Mouse (Mus musculus) midbrain, embryonic 11.5 days (tissue): ENCODE measurements around the gene Zfp661. TPM values are rescaled to one million over a fixed set of nuclear protein-coding genes. Genes with fewer than 3 reads are reported as not detected.

ENCODE experiments used
- ATAC-seq: fragments of 200-750 bp; cut with Nextera tagmentation; 2 replicates; pipeline ENCODE4 v1.8.0; 2017; ENCODE audit warnings: moderate TSS enrichment, moderate library complexity; ENCODE audit not compliant: low FRiP score
- DNase-seq: peaks from one replicate; pipeline ENCODE4 v3.0.0; 2015; ENCODE audit warnings: low spot score; ENCODE audit errors: missing footprints
- H3K27ac ChIP-seq: fragments of 300-500 bp; sonication (generic); 2 replicates; pipeline ENCODE4 v1.5.1; 2014; ENCODE audit warnings: low read depth, low read length
- H3K27me3 ChIP-seq: fragments of 300-500 bp; sonication (generic); 2 replicates; pipeline ENCODE4 v1.6.1; 2014; ENCODE audit warnings: mild to moderate bottlenecking, low read length, moderate library complexity, mixed read lengths; ENCODE audit not compliant: control insufficient read depth, insufficient read depth
- H3K36me3 ChIP-seq: fragments of 300-500 bp; sonication (generic); 2 replicates; pipeline ENCODE4 v1.6.1; 2014; ENCODE audit warnings: mild to moderate bottlenecking, low read length, moderate library complexity, mixed read lengths; ENCODE audit not compliant: control insufficient read depth, insufficient read depth
- H3K4me1 ChIP-seq: fragments of 300-500 bp; sonication (generic); 2 replicates; pipeline ENCODE4 v1.6.1; 2014; ENCODE audit warnings: low read length; ENCODE audit not compliant: control insufficient read depth, insufficient read depth
- H3K4me2 ChIP-seq: fragments of 300-500 bp; sonication (generic); 2 replicates; pipeline ENCODE4 v1.6.1; 2014; ENCODE audit warnings: mild to moderate bottlenecking, moderate library complexity
- H3K4me3 ChIP-seq: fragments of 300-500 bp; sonication (generic); 2 replicates; pipeline ENCODE4 v1.5.1; 2014; ENCODE audit warnings: low read depth, low read length
- H3K9ac ChIP-seq: fragments of 300-500 bp; sonication (generic); 2 replicates; pipeline ENCODE4 v1.6.1; 2014; ENCODE audit warnings: low read length
- H3K9me3 ChIP-seq: fragments of 300-500 bp; sonication (generic); 2 replicates; pipeline ENCODE4 v1.6.1; 2016; ENCODE audit warnings: low read length; ENCODE audit not compliant: control insufficient read depth
- WGBS: fragments of 180-500 bp; shearing (Covaris S2); extraction: QIAGEN DNeasy Blood & Tissue Kit; methylation state at CpG from one replicate; pipeline ENCODE4 v1.1.7; 2014; 5-methylcytosine and 5-hydroxymethylcytosine counted together
- polyA plus RNA-seq: library from polyadenylated mRNA; unstranded; fragments of >200 nt; fragmentation: Nextera tagmentation; extraction: Ambion mirVana; gene quantifications from 2 replicates; pipeline ENCODE4 v1.2.1, GENCODE M21; 2014

The Zfp661 gene
- polyA plus RNA-seq, 1 experiment from 2014 or later = 8.9 TPM

DNA sequence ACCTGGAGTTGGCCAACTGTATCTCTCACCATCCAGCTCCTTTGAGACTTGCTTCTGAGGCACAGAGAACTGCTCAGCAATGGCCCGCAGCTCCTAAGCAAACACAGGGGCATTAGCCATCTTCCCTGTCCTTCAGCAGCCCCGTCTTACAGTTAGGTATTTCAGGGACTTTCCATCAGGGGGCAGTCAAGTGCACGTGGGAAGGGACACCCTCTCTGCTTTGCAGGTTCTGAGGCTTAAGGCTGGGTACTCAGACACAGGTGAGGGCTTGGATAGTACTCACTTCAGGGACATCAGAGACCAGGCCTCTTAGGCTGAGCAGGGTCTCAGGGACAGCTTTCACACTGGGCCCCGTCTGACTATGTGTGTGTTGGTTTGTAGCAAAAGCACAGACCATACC lies 47.4 kb downstream of the Zfp661 start:
- Histone ChIP-seq H3K4me3 (no peak overlapping the region), H3K27me3 (peaks cover 35% of the 10 kb centered on the region), H3K9me3 (no peaks in the 10 kb centered on the region), H3K4me1 (peaks cover 5% of the 10 kb centered on the region; the same call in 1 of the 2 replicates), H3K27ac (no peak overlapping the region), H3K9ac (no peak overlapping the region), H3K4me2 (no peak overlapping the region), H3K36me3 (no peaks in the 10 kb centered on the region)
- no peak for ATAC-seq
- 29% methylated on average over 4 of the region's 4 CpGs for WGBS
- peak; percentile 80 for DNase-seq

DNA sequence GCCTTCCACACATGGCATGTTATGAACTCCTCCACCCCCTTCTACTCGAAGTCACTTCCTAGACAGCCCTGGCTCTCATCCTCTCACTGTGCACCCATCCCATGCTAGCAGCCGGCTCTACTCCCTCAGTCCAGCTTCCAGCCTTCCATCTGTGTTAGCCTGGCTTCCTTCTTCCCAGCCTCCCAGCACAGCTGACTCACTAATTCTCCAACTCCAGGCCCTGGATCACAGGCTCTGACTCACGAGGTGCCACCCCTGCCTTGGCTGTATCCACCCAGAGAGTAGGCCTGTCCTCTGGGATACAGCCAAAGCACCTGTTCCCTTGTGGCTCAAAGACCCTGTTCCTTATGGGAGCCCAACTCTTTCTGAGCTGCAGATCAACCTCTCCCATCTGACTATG lies 49.3 kb downstream of the Zfp661 start:
- ATAC-seq = no peak
- peak; percentile 47 for DNase-seq
- Histone ChIP-seq H3K27me3 (peaks cover 34% of the 10 kb centered on the region), H3K27ac (no peak overlapping the region), H3K36me3 (no peaks in the 10 kb centered on the region), H3K9me3 (no peaks in the 10 kb centered on the region), H3K4me3 (no peak overlapping the region), H3K9ac (no peak overlapping the region), H3K4me2 (no peak overlapping the region), H3K4me1 (peaks cover 5% of the 10 kb centered on the region; the same call in 1 of the 2 replicates)
- WGBS = 80% methylated on average over 3 of the region's 3 CpGs

DNA sequence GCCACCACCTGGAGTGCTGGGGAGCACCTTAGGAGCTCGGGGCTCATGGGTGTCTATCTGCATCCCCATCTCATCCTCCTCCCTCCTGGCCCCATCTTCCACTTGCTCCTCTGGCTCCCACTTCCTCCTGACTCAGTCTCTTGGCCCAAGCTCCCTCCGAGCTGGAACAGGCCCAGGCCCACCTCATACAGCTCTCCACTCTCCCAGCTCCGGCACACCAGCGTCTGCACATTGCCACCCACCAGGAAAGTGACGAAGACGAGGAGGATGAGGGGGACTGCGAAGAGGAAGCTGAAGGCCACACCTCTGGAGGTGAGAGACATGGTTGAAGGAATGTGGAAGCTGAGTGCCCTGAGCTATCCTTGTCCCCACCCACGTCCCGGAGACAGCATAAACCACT lies 51.5 kb downstream of the Zfp661 start:
- no peak overlapping the region for H3K4me2 ChIP-seq
- 83% methylated on average over 9 of the region's 9 CpGs for WGBS
- no peak overlapping the region for H3K9ac ChIP-seq
- no peak overlapping the region for H3K27ac ChIP-seq
- H3K27me3 ChIP-seq = peaks cover 14% of the 10 kb centered on the region
- ATAC-seq = no peak
- no peaks in the 10 kb centered on the region for H3K36me3 ChIP-seq
- H3K4me3 ChIP-seq = no peak overlapping the region
- DNase-seq = peak; percentile 19
- H3K4me1 ChIP-seq = no peaks in the 10 kb centered on the region
- H3K9me3 ChIP-seq = no peaks in the 10 kb centered on the region

DNA sequence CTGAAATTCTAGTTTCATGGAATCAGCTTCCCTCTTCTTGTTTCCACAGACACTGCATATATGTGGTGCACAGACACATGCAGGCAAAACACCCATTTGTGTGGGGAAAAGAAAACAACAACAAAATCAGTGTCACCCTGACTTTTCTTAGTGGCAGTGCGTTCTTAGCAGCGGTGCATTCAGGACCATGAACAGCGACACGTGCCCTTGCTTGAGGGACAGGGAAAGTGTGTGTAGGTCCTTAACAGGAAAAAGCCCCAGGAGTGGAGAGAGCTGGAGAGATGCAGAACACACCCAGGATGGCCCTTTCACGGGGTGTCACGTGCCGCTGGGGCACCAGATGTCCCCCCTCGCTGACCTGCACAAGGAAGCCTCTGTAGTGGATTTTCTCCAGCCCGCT lies 54.5 kb downstream of the Zfp661 start:
- no peak overlapping the region for H3K27ac ChIP-seq
- H3K4me1 ChIP-seq = no peaks in the 10 kb centered on the region
- no peaks in the 10 kb centered on the region for H3K36me3 ChIP-seq
- H3K9me3 ChIP-seq = no peaks in the 10 kb centered on the region
- no peak overlapping the region for H3K4me2 ChIP-seq
- ATAC-seq = no peak
- 14% methylated on average over 9 of the region's 9 CpGs for WGBS
- no peaks in the 10 kb centered on the region for H3K27me3 ChIP-seq
- H3K9ac ChIP-seq = no peak overlapping the region
- DNase-seq = peak; percentile 85
- no peak overlapping the region for H3K4me3 ChIP-seq

DNA sequence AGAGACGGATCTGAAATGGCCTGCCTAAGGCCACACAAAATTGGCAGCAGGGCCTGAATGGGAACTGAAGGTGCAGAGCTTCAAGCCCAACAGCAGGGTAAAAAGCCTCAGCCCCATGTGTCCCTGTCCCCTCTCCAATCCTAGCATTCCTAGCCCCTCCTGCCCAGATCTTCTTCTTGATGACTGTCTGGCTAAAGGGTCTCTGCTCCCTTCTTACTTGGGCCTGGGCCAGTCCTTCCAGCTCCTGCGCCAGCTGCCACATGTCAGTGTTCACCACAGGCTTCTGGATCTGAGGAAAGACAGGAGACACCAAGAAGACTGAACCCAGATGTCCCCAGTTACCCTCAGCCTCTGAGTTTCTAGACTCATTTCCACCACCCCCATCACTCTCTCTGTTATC lies 55.3 kb downstream of the Zfp661 start:
- Histone ChIP-seq H3K4me3 (no peak overlapping the region), H3K4me1 (no peaks in the 10 kb centered on the region), H3K9ac (no peak overlapping the region), H3K36me3 (no peaks in the 10 kb centered on the region), H3K27me3 (no peaks in the 10 kb centered on the region), H3K27ac (no peak overlapping the region), H3K4me2 (no peak overlapping the region), H3K9me3 (no peaks in the 10 kb centered on the region)
- WGBS = 88% methylated on average over 2 of the region's 2 CpGs
- DNase-seq (no peak), ATAC-seq (no peak)

DNA sequence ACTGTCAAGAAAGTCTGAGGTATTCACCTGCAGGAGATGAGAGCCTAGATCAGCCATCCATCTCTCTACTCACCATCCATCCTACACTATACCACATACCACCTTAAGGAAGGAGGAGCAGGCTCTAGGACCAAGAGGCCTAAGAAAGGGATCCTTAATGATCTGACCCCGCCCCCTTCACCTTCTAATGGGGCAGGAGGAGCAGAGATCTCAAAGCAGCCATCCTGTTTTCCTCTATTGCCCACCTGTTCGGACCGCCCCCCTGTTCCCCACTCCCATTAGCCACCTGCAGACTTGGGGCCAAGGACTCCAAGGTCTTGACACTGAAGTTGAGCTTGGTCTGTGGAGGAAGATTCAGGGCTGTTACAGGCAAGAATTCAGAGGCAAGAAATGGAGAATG lies 56.5 kb downstream of the Zfp661 start:
- DNase-seq (no peak), ATAC-seq (no peak)
- Histone ChIP-seq H3K36me3 (no peaks in the 10 kb centered on the region), H3K4me3 (no peak overlapping the region), H3K27ac (no peak overlapping the region), H3K9ac (no peak overlapping the region), H3K4me1 (no peaks in the 10 kb centered on the region), H3K9me3 (no peaks in the 10 kb centered on the region), H3K4me2 (no peak overlapping the region), H3K27me3 (no peaks in the 10 kb centered on the region)
- WGBS = 77% methylated on average over 3 of the region's 3 CpGs

DNA sequence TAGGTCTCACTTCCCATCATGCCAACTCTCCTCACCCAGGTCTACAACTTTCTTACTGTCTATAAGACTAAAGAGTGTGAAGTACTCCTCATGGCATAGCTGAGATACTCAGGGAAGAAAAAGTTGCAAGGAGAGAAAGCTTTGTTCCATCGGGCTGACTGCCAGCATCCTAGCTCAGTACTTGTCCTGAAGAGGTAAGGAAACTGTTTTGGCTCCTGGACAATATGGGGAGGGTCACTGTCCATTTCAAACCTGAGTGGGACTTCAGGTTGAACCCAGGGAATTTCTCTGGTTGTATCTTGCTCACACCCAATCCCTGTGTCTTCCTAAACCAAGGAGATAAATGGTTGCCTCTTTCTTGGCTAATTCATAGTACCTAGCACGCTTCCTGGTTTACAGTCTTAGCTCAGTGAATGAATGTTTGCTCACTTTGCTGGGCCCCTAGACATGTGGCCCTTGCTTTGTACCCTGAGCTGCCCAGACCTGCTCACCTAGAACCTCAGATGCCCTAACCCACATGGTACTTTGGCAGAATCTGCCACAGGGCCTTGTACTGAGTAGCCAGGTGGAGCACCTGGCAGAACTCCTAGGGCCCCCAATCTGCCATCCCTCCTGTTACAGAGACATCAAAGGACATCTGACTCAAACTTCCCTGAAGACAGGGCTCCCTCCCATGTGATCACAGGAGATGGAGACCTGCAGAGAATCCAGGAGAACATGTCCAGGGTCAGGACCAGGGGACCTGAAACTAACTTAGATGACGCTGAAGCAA lies 61.7 kb downstream of the Zfp661 start:
- no peak overlapping the region for H3K4me2 ChIP-seq
- WGBS = 80% methylated on average over 3 of the region's 3 CpGs
- H3K36me3 ChIP-seq = no peaks in the 10 kb centered on the region
- no peak overlapping the region for H3K4me3 ChIP-seq
- peaks cover 19% of the 10 kb centered on the region for H3K4me1 ChIP-seq
- H3K27me3 ChIP-seq = no peaks in the 10 kb centered on the region
- DNase-seq = no peak
- no peak for ATAC-seq
- no peak overlapping the region for H3K9ac ChIP-seq
- no peak overlapping the region for H3K27ac ChIP-seq
- no peaks in the 10 kb centered on the region for H3K9me3 ChIP-seq

Other genes starting within 250 kb of the Zfp661 start
- gene Astl, start 248.5 kb downstream of the Zfp661 start, polyA plus RNA-seq = not detected in 2 replicates
- 2.8 and 2.9 TPM in 2 replicates for gene Adra2b, start 223.9 kb downstream of the Zfp661 start, polyA plus RNA-seq
- gene Gpat2, start 161.9 kb downstream of the Zfp661 start, polyA plus RNA-seq = 0.16 and 0.37 TPM in 2 replicates
- 26.6 and 28.9 TPM in 2 replicates for gene Fahd2a, start 142.5 kb downstream of the Zfp661 start, polyA plus RNA-seq
- gene Kcnip3, start 65.0 kb downstream of the Zfp661 start, polyA plus RNA-seq = 3.9 and 4.4 TPM in 2 replicates
- gene Prom2, start 45.6 kb downstream of the Zfp661 start, polyA plus RNA-seq = 0.32 TPM in 1 of 2 replicates, not detected in the other
- gene Mrps5, start 128 bp upstream of the Zfp661 start, polyA plus RNA-seq = 159 and 170 TPM in 2 replicates
- 0.77 and 1.9 TPM in 2 replicates for gene Mal, start 69.6 kb upstream of the Zfp661 start, polyA plus RNA-seq
- 0.61 and 0.77 TPM in 2 replicates for gene Mall, start 142.8 kb upstream of the Zfp661 start, polyA plus RNA-seq
- 35.5 and 36.5 TPM in 2 replicates for gene Nphp1, start 201.8 kb upstream of the Zfp661 start, polyA plus RNA-seq
- 30.1 and 30.8 TPM in 2 replicates for gene Mtln, start 205.4 kb upstream of the Zfp661 start, polyA plus RNA-seq
- 33.7 and 37.5 TPM in 2 replicates for gene Bub1, start 244.8 kb upstream of the Zfp661 start, polyA plus RNA-seq